In the genomic region with DNA sequence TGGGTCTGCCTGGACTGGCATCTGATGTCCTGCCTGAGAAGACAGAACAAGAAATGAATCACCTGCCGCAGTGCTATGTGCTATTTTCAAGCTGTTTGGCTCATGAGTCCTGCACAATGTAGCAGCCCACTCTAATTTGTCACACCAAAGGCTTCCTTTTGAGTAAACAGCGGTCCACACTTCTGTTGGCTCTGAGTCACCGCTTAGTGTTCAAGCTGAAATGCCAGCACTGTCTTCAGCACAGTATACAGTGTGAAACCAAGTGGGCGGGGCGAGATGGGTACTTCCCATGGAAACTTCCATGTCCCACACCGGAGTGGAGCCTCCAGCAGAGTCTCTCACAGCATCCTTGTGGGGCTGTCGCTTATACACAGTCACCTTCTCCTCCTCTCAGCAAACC, we compare ENCODE assay signal across 15 mouse cellular contexts.
DNase-seq lines count a peak whose midpoint lies in the region; ATAC-seq and TF ChIP-seq lines count a peak whose summit lies in the region.
"Had no signal": no experiment of that assay in that cellular context is flagged by ENCODE, and none has a peak within 500 bp of the region (broad histone marks: within the 10 kb centered on the region; RNA-seq: fewer than 3 reads in every experiment).

No protein-coding gene starts in this region.

- POLR2A ChIA-PET in Patski (lab: Charles Lee) = no interaction called here

- no peak overlapping the region for H3K4me2 ChIP-seq in neural tube, embryonic 15.5 days
- H3K4me2 ChIP-seq in liver, embryonic 12.5 days = no peak overlapping the region
- H3K4me2 ChIP-seq: liver, embryonic 15.5 days had no signal

- 87% methylated on average over 7 of the region's 7 CpGs for WGBS in neural tube, embryonic 15.5 days
- WGBS in liver, embryonic 12.5 days (ENCODE audit: insufficient replicate concordance) = 74% methylated on average over 7 of the region's 7 CpGs

- H3K4me3 ChIP-seq in neural tube, embryonic 15.5 days (replicated peaks) = no peak overlapping the region
- no peak overlapping the region for H3K4me3 ChIP-seq in liver, embryonic 12.5 days
- H3K4me3 ChIP-seq: liver, embryonic 15.5 days; megakaryocyte, embryonic 14.5 days had no signal

- CTCF ChIA-PET in Patski (lab: Charles Lee) = interaction anchor here (0.7 kb wide), 1 partner anchor 49 kb away, joined by 3 read pairs; no protein-coding TSS in a partner anchor

- no peaks in the 10 kb centered on the region for H3K4me1 ChIP-seq in neural tube, embryonic 15.5 days
- no peaks in the 10 kb centered on the region for H3K4me1 ChIP-seq in liver, embryonic 12.5 days
- H3K4me1 ChIP-seq: liver, embryonic 15.5 days; megakaryocyte, embryonic 14.5 days had no signal

- no peaks in the 10 kb centered on the region for H3K27me3 ChIP-seq in Patski
- peaks cover 4% of the 10 kb centered on the region for H3K27me3 ChIP-seq in neural tube, embryonic 15.5 days (replicated peaks)
- no peaks in the 10 kb centered on the region for H3K27me3 ChIP-seq in liver, embryonic 12.5 days (replicated peaks)
- H3K27me3 ChIP-seq: liver, embryonic 15.5 days had no signal

- TF ChIP-seq CTCF in Patski (IDR thresholded peaks at IDR 0.05) = no peak

- no peak overlapping the region for H3K27ac ChIP-seq in neural tube, embryonic 15.5 days (replicated peaks)
- H3K27ac ChIP-seq in liver, embryonic 12.5 days = no peak overlapping the region
- H3K27ac ChIP-seq: liver, embryonic 15.5 days had no signal

- H3K36me3 ChIP-seq in neural tube, embryonic 15.5 days = no peaks in the 10 kb centered on the region
- no peaks in the 10 kb centered on the region for H3K36me3 ChIP-seq in liver, embryonic 12.5 days
- H3K36me3 ChIP-seq: G1E; liver, embryonic 15.5 days had no signal

- in situ Hi-C loops in Patski (cut with MboI; ENCODE audit: low pct_unique_long_range_greater_than_20kb) = no loop called here

- H3K9me3 ChIP-seq in neural tube, embryonic 15.5 days (replicated peaks) = no peaks in the 10 kb centered on the region
- no peaks in the 10 kb centered on the region for H3K9me3 ChIP-seq in liver, embryonic 12.5 days (replicated peaks)
- H3K9me3 ChIP-seq: liver, embryonic 15.5 days had no signal

- ATAC-seq in Patski = peak; percentile 81
- no peak for ATAC-seq in neural tube, embryonic 15.5 days (ENCODE audit: low FRiP score)
- ATAC-seq in liver, embryonic 12.5 days = no peak
- ATAC-seq: intestine, embryonic 16.5 days had no signal

- DNase-seq in CD4-positive helper T cell, adult 2 months (ENCODE audit: low read depth, low spot score) = peak; percentile 50
- DNase-seq in Patski (ENCODE audit: low read depth, low spot score) = peak; percentile 35
- peak; percentile 69 for DNase-seq in layer of hippocampus, adult 9-11 months
- DNase-seq in right cerebral cortex, adult 2 months (ENCODE audit: low spot score in 2 of 2) = peak; percentile 81 to 85
- no peak for DNase-seq in T-cell, adult 2 months (ENCODE audit: low spot score)
- DNase-seq: adrenal gland, postnatal 14 days; cerebellum, adult 18-20 months; embryo, embryonic 11 days; heart, postnatal 14 days had no signal

- no peak overlapping the region for H3K9ac ChIP-seq in neural tube, embryonic 15.5 days (replicated peaks)
- no peak overlapping the region for H3K9ac ChIP-seq in liver, embryonic 12.5 days
- H3K9ac ChIP-seq: liver, embryonic 15.5 days had no signal
